Mouse (Mus musculus): ENCODE measurements around the gene Prkcb.
A peak's percentile ranks its signal among the peaks of the same experiment; 100 is the strongest.

The Prkcb gene

GRCm38 (mm10) chr7:122410873-122411272 is 122.3 kb downstream of the Prkcb start:
- no peak for DNase-seq

GRCm38 (mm10) chr7:122413231-122413630 is 124.7 kb downstream of the Prkcb start:
- no peak for DNase-seq

- no peak for DNase-seq
Observed at GRCm38 (mm10) chr7:122414146-122414545, 125.6 kb downstream of the Prkcb start.

GRCm38 (mm10) chr7:122414608-122415007 is 126.1 kb downstream of the Prkcb start:
- DNase-seq, result no peak

- no peak for DNase-seq
Observed at GRCm38 (mm10) chr7:122415387-122415786, 126.8 kb downstream of the Prkcb start.

- DNase-seq, result no peak
Observed at GRCm38 (mm10) chr7:122415904-122416303, 127.4 kb downstream of the Prkcb start.

- no peak for DNase-seq
Observed at GRCm38 (mm10) chr7:122418551-122418950, 130.0 kb downstream of the Prkcb start.

GRCm38 (mm10) chr7:122423816-122424215 is 135.3 kb downstream of the Prkcb start:
- no peak for DNase-seq

GRCm38 (mm10) chr7:122429134-122429533 is 140.6 kb downstream of the Prkcb start:
- DNase-seq, result no peak

- no peak for DNase-seq
Observed at GRCm38 (mm10) chr7:122432401-122432800, 143.8 kb downstream of the Prkcb start.

GRCm38 (mm10) chr7:122433377-122433776 is 144.8 kb downstream of the Prkcb start:
- DNase-seq, result no peak

GRCm38 (mm10) chr7:122434941-122435340 is 146.4 kb downstream of the Prkcb start:
- DNase-seq, result no peak

- DNase-seq, result no peak
Observed at GRCm38 (mm10) chr7:122435561-122435960, 147.0 kb downstream of the Prkcb start.

GRCm38 (mm10) chr7:122437390-122437789 is 148.8 kb downstream of the Prkcb start:
- no peak for DNase-seq

- no peak for DNase-seq
Observed at GRCm38 (mm10) chr7:122445056-122445455, 156.5 kb downstream of the Prkcb start.

GRCm38 (mm10) chr7:122452671-122453070 is 164.1 kb downstream of the Prkcb start:
- no peak for DNase-seq

- DNase-seq, result peak; percentile 36
Observed at GRCm38 (mm10) chr7:122459203-122459965, 170.8 kb downstream of the Prkcb start.

GRCm38 (mm10) chr7:122460020-122460419 is 171.5 kb downstream of the Prkcb start:
- DNase-seq, result no peak

GRCm38 (mm10) chr7:122465823-122466549 is 177.4 kb downstream of the Prkcb start:
- DNase-seq, result no peak

- no peak for DNase-seq
Observed at GRCm38 (mm10) chr7:122466722-122467121, 178.2 kb downstream of the Prkcb start.

- DNase-seq, result no peak
Observed at GRCm38 (mm10) chr7:122467831-122468230, 179.3 kb downstream of the Prkcb start.

- DNase-seq, result peak; percentile 21
Observed at GRCm38 (mm10) chr7:122470370-122471280, 182.1 kb downstream of the Prkcb start.

- no peak for DNase-seq
Observed at GRCm38 (mm10) chr7:122472223-122472622, 183.7 kb downstream of the Prkcb start.
